Mouse (Mus musculus) liver (tissue): ENCODE data around the gene Ntm.

Experiments used
- DNase-seq: peaks from one replicate; pipeline ENCODE4 v3.0.0-alpha.2; 2020; ENCODE audit warnings: mixed read lengths

Ntm gene

GRCm38 (mm10) chr9:29215241-29215640, 747.7 kb downstream of the Ntm start:
- DNase-seq = no peak

- DNase-seq = no peak
Observed at GRCm38 (mm10) chr9:29209243-29209642, 753.7 kb downstream of the Ntm start.

GRCm38 (mm10) chr9:29208142-29208541, 754.8 kb downstream of the Ntm start:
- DNase-seq = no peak

GRCm38 (mm10) chr9:29205680-29206079, 757.3 kb downstream of the Ntm start:
- DNase-seq = no peak

- DNase-seq = no peak
Observed at GRCm38 (mm10) chr9:29202196-29202595, 760.7 kb downstream of the Ntm start.

GRCm38 (mm10) chr9:29201163-29202053, 761.5 kb downstream of the Ntm start:
- DNase-seq = peak; percentile 6

- no peak for DNase-seq
Observed at GRCm38 (mm10) chr9:29197046-29197445, 765.9 kb downstream of the Ntm start.

GRCm38 (mm10) chr9:29194265-29194664, 768.7 kb downstream of the Ntm start:
- no peak for DNase-seq

- no peak for DNase-seq
Observed at GRCm38 (mm10) chr9:29183011-29183410, 779.9 kb downstream of the Ntm start.

GRCm38 (mm10) chr9:29181661-29182060, 781.3 kb downstream of the Ntm start:
- no peak for DNase-seq

GRCm38 (mm10) chr9:29165731-29166130, 797.2 kb downstream of the Ntm start:
- DNase-seq = no peak

GRCm38 (mm10) chr9:29161059-29161642, 801.8 kb downstream of the Ntm start:
- no peak for DNase-seq

GRCm38 (mm10) chr9:29145901-29146300, 817.0 kb downstream of the Ntm start:
- peak; percentile 15 for DNase-seq

- DNase-seq = no peak
Observed at GRCm38 (mm10) chr9:29136039-29136438, 826.9 kb downstream of the Ntm start.

GRCm38 (mm10) chr9:29130717-29131292, 832.1 kb downstream of the Ntm start:
- DNase-seq = no peak

GRCm38 (mm10) chr9:29130316-29130715, 832.6 kb downstream of the Ntm start:
- no peak for DNase-seq

- no peak for DNase-seq
Observed at GRCm38 (mm10) chr9:29128416-29128815, 834.5 kb downstream of the Ntm start.

- no peak for DNase-seq
Observed at GRCm38 (mm10) chr9:29124455-29124854, 838.5 kb downstream of the Ntm start.

GRCm38 (mm10) chr9:29123828-29124227, 839.1 kb downstream of the Ntm start:
- DNase-seq = no peak

GRCm38 (mm10) chr9:29117561-29118112, 845.3 kb downstream of the Ntm start:
- no peak for DNase-seq

GRCm38 (mm10) chr9:29115337-29115736, 847.6 kb downstream of the Ntm start:
- no peak for DNase-seq

- no peak for DNase-seq
Observed at GRCm38 (mm10) chr9:29106771-29107170, 856.2 kb downstream of the Ntm start.

GRCm38 (mm10) chr9:29104442-29104841, 858.5 kb downstream of the Ntm start:
- no peak for DNase-seq

- DNase-seq = no peak
Observed at GRCm38 (mm10) chr9:29103993-29104392, 858.9 kb downstream of the Ntm start.
